Mouse (Mus musculus): Measurements from ENCODE around the gene Mfng. TPM values are rescaled to one million over a fixed set of nuclear protein-coding genes. Genes with fewer than 3 reads are reported as not detected.

The Mfng gene
- polyA plus RNA-seq, 1 experiment from 2014 or later, result 21.3 TPM

DNA sequence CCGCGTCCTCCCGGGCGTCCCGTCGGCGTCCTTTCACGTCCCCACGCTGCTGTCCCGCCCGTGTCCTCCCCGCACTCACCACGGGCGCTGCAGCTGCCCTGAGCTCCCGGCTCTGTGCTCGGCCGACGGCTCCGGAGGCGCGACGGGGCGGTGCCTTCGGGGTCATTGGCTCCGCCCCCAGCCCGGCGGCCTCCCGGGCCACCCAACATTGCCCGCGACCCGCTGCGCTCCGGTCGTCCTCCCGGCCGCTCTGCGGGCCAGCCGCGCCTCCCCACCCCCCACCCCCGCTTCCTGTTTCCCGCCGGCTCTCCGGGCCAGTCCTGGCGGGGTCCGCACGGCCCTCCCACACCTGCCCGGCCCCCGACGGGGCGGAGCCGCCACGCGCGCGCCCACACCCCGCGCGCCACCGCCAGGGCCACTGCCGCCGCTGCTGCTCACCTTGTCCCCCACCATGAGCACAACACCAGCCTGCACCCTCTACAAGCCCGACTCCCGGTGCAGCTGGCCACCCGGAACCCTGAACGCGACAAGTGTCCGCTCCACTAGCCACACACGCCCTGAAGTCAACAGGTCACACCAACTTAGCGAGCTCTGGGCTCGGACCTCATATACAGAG lies 29.6 kb upstream of the Mfng start, which contains the start of gene Card10:
Gene Card10 (minus strand): TSS at position 267 of the 616 bp plus-strand sequence.
- Histone ChIP-seq H3K9me3 (replicated peaks) (no peaks in the 10 kb centered on the region), H3K4me2 (replicated peaks) (peak within 1 kb of the TSS; percentile 97), H3K27me3 (peaks cover 28% of the 10 kb centered on the region), H3K4me3 (replicated peaks) (peak within 1 kb of the TSS; percentile 65), H3K27ac (replicated peaks) (0 out of 2 replicates have a peak within 1 kb of the TSS, but pooled peaks have one; percentile 44), H3K36me3 (no peaks in the 10 kb centered on the region), H3K4me1 (peaks cover 46% of the 10 kb centered on the region), H3K9ac (peak within 1 kb of the TSS; percentile 57)
- 1% methylated on average over 70 of the region's 70 CpGs for WGBS
- peak; percentile 37 for ATAC-seq (ENCODE audit: insufficient number of reproducible peaks, low FRiP score, low TSS enrichment, low read depth)

GRCm38 (mm10) chr15:78801971-78802741 lies 28.9 kb upstream of the Mfng start:
- Histone ChIP-seq H3K4me3 (replicated peaks) (peak overlapping the region; percentile 65), H3K36me3 (no peaks in the 10 kb centered on the region), H3K9ac (peak overlapping the region; percentile 57), H3K4me2 (replicated peaks) (peak overlapping the region; percentile 97), H3K27ac (replicated peaks) (0 out of 2 replicates have a peak overlapping the region, but pooled peaks have one; percentile 44), H3K27me3 (peaks cover 28% of the 10 kb centered on the region), H3K4me1 (peaks cover 45% of the 10 kb centered on the region), H3K9me3 (replicated peaks) (no peaks in the 10 kb centered on the region)
- peak; percentile 21; the same call in 1 of the 2 replicates for ATAC-seq (ENCODE audit: insufficient number of reproducible peaks, low FRiP score, low TSS enrichment, low read depth)
- 2% methylated on average over 67 of the region's 67 CpGs for WGBS

DNA sequence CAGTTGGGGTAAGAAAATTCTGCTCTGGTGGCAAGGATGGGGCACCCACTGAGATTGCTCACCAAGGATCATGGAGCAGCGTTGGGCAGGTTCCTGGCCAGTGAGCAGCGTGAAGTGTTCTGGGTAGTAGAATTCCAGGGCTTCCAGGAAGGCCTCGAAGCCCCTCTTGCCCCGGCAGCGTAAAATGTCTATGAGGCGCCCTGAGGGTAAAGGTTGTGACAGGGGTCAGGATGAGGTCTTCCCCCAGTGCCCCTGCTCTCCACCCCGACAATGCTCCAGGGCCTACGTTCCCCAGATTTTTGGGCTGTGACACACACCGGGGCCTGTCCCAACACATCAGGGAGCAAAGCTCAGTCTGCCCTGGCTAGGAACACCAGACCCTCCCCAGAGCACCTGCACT lies 28.3 kb upstream of the Mfng start:
- Histone ChIP-seq H3K4me2 (replicated peaks) (peak overlapping the region; percentile 97), H3K27me3 (peaks cover 28% of the 10 kb centered on the region), H3K27ac (replicated peaks) (no peak overlapping the region), H3K4me3 (replicated peaks) (peak overlapping the region; percentile 65), H3K9ac (no peak overlapping the region), H3K4me1 (peaks cover 42% of the 10 kb centered on the region), H3K36me3 (no peaks in the 10 kb centered on the region), H3K9me3 (replicated peaks) (no peaks in the 10 kb centered on the region)
- ATAC-seq (ENCODE audit: insufficient number of reproducible peaks, low FRiP score, low TSS enrichment, low read depth), result no peak
- WGBS, result 33% methylated on average over 9 of the region's 9 CpGs

GRCm38 (mm10) chr15:78799029-78799428 lies 25.8 kb upstream of the Mfng start:
- 30% methylated on average over 21 of the region's 21 CpGs for WGBS
- Histone ChIP-seq H3K36me3 (no peaks in the 10 kb centered on the region), H3K9me3 (replicated peaks) (no peaks in the 10 kb centered on the region), H3K27ac (replicated peaks) (no peak overlapping the region), H3K27me3 (peaks cover 28% of the 10 kb centered on the region), H3K4me2 (replicated peaks) (peak overlapping the region; percentile 30; the same call in 1 of the 2 replicates), H3K4me1 (peaks cover 41% of the 10 kb centered on the region), H3K9ac (no peak overlapping the region), H3K4me3 (replicated peaks) (no peak overlapping the region)
- ATAC-seq (ENCODE audit: insufficient number of reproducible peaks, low FRiP score, low TSS enrichment, low read depth), result no peak

DNA sequence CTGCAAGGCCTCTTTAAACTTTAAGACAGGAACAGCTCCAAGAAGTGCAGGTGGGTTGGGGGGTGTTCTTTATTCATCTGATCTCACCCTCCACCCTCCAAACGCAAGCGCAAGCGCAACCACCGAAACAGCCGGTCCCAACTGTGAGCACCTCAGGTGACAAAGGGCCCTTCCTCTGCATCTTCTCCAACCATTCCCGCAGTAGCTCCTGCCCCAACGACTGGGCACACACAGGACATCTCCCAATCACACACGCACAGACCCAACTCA lies 23.7 kb upstream of the Mfng start:
- no peak overlapping the region for H3K9ac ChIP-seq
- peaks cover 22% of the 10 kb centered on the region for H3K4me1 ChIP-seq
- no peak overlapping the region for H3K4me3 ChIP-seq (replicated peaks)
- ATAC-seq (ENCODE audit: insufficient number of reproducible peaks, low FRiP score, low TSS enrichment, low read depth), result no peak
- peaks cover 12% of the 10 kb centered on the region for H3K27me3 ChIP-seq
- no peaks in the 10 kb centered on the region for H3K9me3 ChIP-seq (replicated peaks)
- no peak overlapping the region for H3K27ac ChIP-seq (replicated peaks)
- H3K36me3 ChIP-seq, result no peaks in the 10 kb centered on the region
- H3K4me2 ChIP-seq (replicated peaks), result no peak overlapping the region
- 67% methylated on average over 8 of the region's 8 CpGs for WGBS

DNA sequence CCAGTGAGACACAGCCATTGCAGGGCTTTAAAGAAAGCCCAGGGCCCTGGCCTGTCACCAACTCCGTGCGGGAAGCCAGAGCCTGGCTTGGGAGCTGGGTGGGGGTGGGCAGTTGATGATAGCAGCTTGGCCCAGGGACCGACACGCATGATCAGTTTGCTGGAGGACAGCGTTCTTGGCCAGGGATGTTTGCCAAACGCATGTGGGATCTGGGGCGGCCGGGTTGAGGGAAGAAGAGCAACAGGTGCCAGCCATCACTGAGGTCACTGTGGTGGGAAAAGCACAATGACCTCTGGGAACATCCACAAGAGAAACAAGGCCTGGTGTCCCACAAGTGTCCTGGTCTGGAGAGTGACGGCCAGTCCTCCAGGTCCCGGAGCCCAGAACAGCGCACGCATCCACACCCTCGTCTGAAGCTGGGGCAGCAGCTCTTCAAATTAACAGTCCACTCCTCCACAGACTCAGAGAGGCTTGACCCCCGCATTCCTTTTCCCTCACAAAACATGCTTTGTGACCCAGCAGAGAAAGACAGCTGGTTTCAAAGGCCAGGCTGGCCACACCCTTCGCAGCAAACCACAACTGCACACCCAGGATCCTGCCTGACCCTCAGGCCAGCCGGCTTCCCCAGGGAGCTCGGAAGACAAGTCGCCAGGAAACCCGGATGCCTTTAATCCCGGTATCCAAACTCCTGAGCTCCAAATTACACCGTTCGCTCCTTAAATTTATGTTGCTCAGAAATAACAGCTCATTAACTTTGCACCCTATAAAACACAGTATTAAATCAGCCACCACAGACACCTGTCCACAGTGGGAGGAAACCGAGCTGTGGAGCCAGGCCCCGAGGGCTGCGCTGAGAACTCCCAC lies 23.2 kb upstream of the Mfng start:
- H3K9ac ChIP-seq, result no peak overlapping the region
- peaks cover 9% of the 10 kb centered on the region for H3K27me3 ChIP-seq
- no peak overlapping the region; the same call in 1 of the 2 replicates for H3K27ac ChIP-seq (replicated peaks)
- no peak overlapping the region for H3K4me2 ChIP-seq (replicated peaks)
- WGBS, result 33% methylated on average over 25 of the region's 25 CpGs
- no peaks in the 10 kb centered on the region for H3K36me3 ChIP-seq
- peak; percentile 34; the same call in 1 of the 2 replicates for ATAC-seq (ENCODE audit: insufficient number of reproducible peaks, low FRiP score, low TSS enrichment, low read depth)
- no peaks in the 10 kb centered on the region for H3K9me3 ChIP-seq (replicated peaks)
- H3K4me3 ChIP-seq (replicated peaks), result no peak overlapping the region
- peaks cover 17% of the 10 kb centered on the region for H3K4me1 ChIP-seq

GRCm38 (mm10) chr15:78790990-78791389 lies 17.7 kb upstream of the Mfng start:
- no peaks in the 10 kb centered on the region for H3K27me3 ChIP-seq
- no peak overlapping the region for H3K4me2 ChIP-seq (replicated peaks)
- no peak for ATAC-seq (ENCODE audit: insufficient number of reproducible peaks, low FRiP score, low TSS enrichment, low read depth)
- WGBS, result 58% methylated on average over 12 of the region's 12 CpGs
- no peaks in the 10 kb centered on the region for H3K9me3 ChIP-seq (replicated peaks)
- H3K36me3 ChIP-seq, result no peaks in the 10 kb centered on the region
- no peak overlapping the region for H3K9ac ChIP-seq
- H3K4me1 ChIP-seq, result peaks cover 22% of the 10 kb centered on the region
- no peak overlapping the region for H3K27ac ChIP-seq (replicated peaks)
- no peak overlapping the region for H3K4me3 ChIP-seq (replicated peaks)

- WGBS, result 54% methylated on average over 4 of the region's 4 CpGs
- H3K9ac ChIP-seq, result no peak overlapping the region
- H3K27me3 ChIP-seq, result no peaks in the 10 kb centered on the region
- no peaks in the 10 kb centered on the region for H3K9me3 ChIP-seq (replicated peaks)
- H3K4me1 ChIP-seq, result peaks cover 24% of the 10 kb centered on the region
- H3K36me3 ChIP-seq, result no peaks in the 10 kb centered on the region
- H3K27ac ChIP-seq (replicated peaks), result no peak overlapping the region
- H3K4me2 ChIP-seq (replicated peaks), result no peak overlapping the region
- H3K4me3 ChIP-seq (replicated peaks), result no peak overlapping the region
- peak; percentile 9; the same call in 1 of the 2 replicates for ATAC-seq (ENCODE audit: insufficient number of reproducible peaks, low FRiP score, low TSS enrichment, low read depth)
These were observed 17.2 kb upstream of the Mfng start for GRCm38 (mm10) chr15:78790451-78790850.

GRCm38 (mm10) chr15:78789721-78790323 lies 16.5 kb upstream of the Mfng start:
- H3K9me3 ChIP-seq (replicated peaks), result no peaks in the 10 kb centered on the region
- ATAC-seq (ENCODE audit: insufficient number of reproducible peaks, low FRiP score, low TSS enrichment, low read depth), result no peak
- H3K36me3 ChIP-seq, result no peaks in the 10 kb centered on the region
- H3K27ac ChIP-seq (replicated peaks), result no peak overlapping the region
- no peak overlapping the region for H3K4me2 ChIP-seq (replicated peaks)
- no peak overlapping the region for H3K9ac ChIP-seq
- H3K4me3 ChIP-seq (replicated peaks), result no peak overlapping the region
- WGBS, result 81% methylated on average over 13 of the region's 13 CpGs
- peaks cover 24% of the 10 kb centered on the region for H3K4me1 ChIP-seq
- H3K27me3 ChIP-seq, result no peaks in the 10 kb centered on the region

- H3K27me3 ChIP-seq, result no peaks in the 10 kb centered on the region
- 62% methylated on average over 3 of the region's 3 CpGs for WGBS
These were observed 14.8 kb upstream of the Mfng start for GRCm38 (mm10) chr15:78788042-78788441.

More at GRCm38 (mm10) chr15:78788042-78788441, 14.8 kb upstream of the Mfng start:
- Histone ChIP-seq H3K4me2 (replicated peaks) (no peak overlapping the region), H3K4me1 (peaks cover 24% of the 10 kb centered on the region), H3K27ac (replicated peaks) (0 out of 2 replicates have a peak overlapping the region, but pooled peaks have one; percentile 69), H3K36me3 (no peaks in the 10 kb centered on the region), H3K9me3 (replicated peaks) (no peaks in the 10 kb centered on the region), H3K4me3 (replicated peaks) (no peak overlapping the region), H3K9ac (no peak overlapping the region)
- ATAC-seq (ENCODE audit: insufficient number of reproducible peaks, low FRiP score, low TSS enrichment, low read depth), result no peak

Data from embryonic facial prominence, embryonic 15.5 days (tissue).